Mouse (Mus musculus) gastrocnemius, adult 2 months (tissue): Measurements from ENCODE around the gene Tpcn2. TPM values are rescaled to one million over a fixed set of nuclear protein-coding genes. Genes with fewer than 3 reads are reported as not detected.

Source experiments
- DNase-seq: peaks from one replicate; pipeline ENCODE4 v3.0.0; 2022
- H3K27ac ChIP-seq: fragments of 200-600 bp; 2 replicates; pipeline ENCODE4 v1.8.1; 2022; ENCODE audit warnings: mild to moderate bottlenecking
- H3K4me3 ChIP-seq: fragments of 200-600 bp; 2 replicates; pipeline ENCODE4 v1.8.1; 2022; ENCODE audit warnings: mild to moderate bottlenecking, moderate library complexity
- CTCF ChIP-seq: fragments of 200-600 bp; IDR thresholded peaks from 2 replicates; pipeline ENCODE4 v1.8.1; 2022; ENCODE audit warnings: antibody characterized with exemption, mild to moderate bottlenecking, moderate library complexity
- intact Hi-C: fragments of 180-260 bp; cut with DNase I; formaldehyde crosslinking; loops from one replicate; pipeline ENCODE4 v1.15.1; 2025
- total RNA-seq, 2 experiments: library from RNA; stranded (reverse); gene quantifications; 2 replicates each; pipeline ENCODE4 v1.2.3; 2021

Gene Tpcn2
- total RNA-seq, 2 experiments from 2014 or later: 1.4 to 1.5 TPM

GRCm38 (mm10) chr7:145181376-145182034, 102.3 kb downstream of the Tpcn2 start:
- intact Hi-C loops: no loop called here
- H3K27ac ChIP-seq: no peak overlapping the region
- DNase-seq: no peak
- TF ChIP-seq CTCF: no peak
- no peak overlapping the region for H3K4me3 ChIP-seq

GRCm38 (mm10) chr7:145179691-145180091, 104.1 kb downstream of the Tpcn2 start:
- intact Hi-C loops: no loop called here
- no peak overlapping the region for H3K27ac ChIP-seq

GRCm38 (mm10) chr7:145176750-145177589, 106.8 kb downstream of the Tpcn2 start:
- Histone ChIP-seq H3K4me3 (no peak overlapping the region), H3K27ac (no peak overlapping the region)
- DNase-seq: no peak
- no peak for TF ChIP-seq CTCF
- intact Hi-C loops: no loop called here

More at GRCm38 (mm10) chr7:145179691-145180091, 104.1 kb downstream of the Tpcn2 start:
- no peak overlapping the region for H3K4me3 ChIP-seq
- no peak for TF ChIP-seq CTCF
- DNase-seq: no peak

- no peak for TF ChIP-seq CTCF
- DNase-seq: no peak
- intact Hi-C loops: no loop called here
- no peak overlapping the region for H3K4me3 ChIP-seq
- H3K27ac ChIP-seq: no peak overlapping the region
Observed at GRCm38 (mm10) chr7:145173563-145173962, 110.2 kb downstream of the Tpcn2 start.

GRCm38 (mm10) chr7:145173116-145173515, 110.7 kb downstream of the Tpcn2 start:
- TF ChIP-seq CTCF: no peak
- no peak for DNase-seq
- no peak overlapping the region for H3K4me3 ChIP-seq
- intact Hi-C loops: no loop called here
- no peak overlapping the region for H3K27ac ChIP-seq

GRCm38 (mm10) chr7:145169703-145170102, 114.1 kb downstream of the Tpcn2 start:
- H3K4me3 ChIP-seq: no peak overlapping the region
- DNase-seq: no peak
- intact Hi-C loops: no loop called here
- no peak overlapping the region for H3K27ac ChIP-seq
- no peak for TF ChIP-seq CTCF

GRCm38 (mm10) chr7:145159283-145160240, 124.2 kb downstream of the Tpcn2 start:
- Histone ChIP-seq H3K4me3 (no peak overlapping the region), H3K27ac (no peak overlapping the region)
- TF ChIP-seq CTCF: no peak
- DNase-seq: no peak
- intact Hi-C loops: no loop called here

- Histone ChIP-seq H3K27ac (no peak overlapping the region), H3K4me3 (no peak overlapping the region)
- intact Hi-C loops: no loop called here
- DNase-seq: no peak
- no peak for TF ChIP-seq CTCF
Observed at GRCm38 (mm10) chr7:145155666-145156065, 128.1 kb downstream of the Tpcn2 start.

- intact Hi-C loops: no loop called here
- no peak for TF ChIP-seq CTCF
- Histone ChIP-seq H3K4me3 (no peak overlapping the region), H3K27ac (no peak overlapping the region)
- no peak for DNase-seq
Observed at GRCm38 (mm10) chr7:145154066-145154465, 129.7 kb downstream of the Tpcn2 start.

- no peak for DNase-seq
- no peak overlapping the region for H3K27ac ChIP-seq
- no peak for TF ChIP-seq CTCF
- H3K4me3 ChIP-seq: no peak overlapping the region
- intact Hi-C loops: no loop called here
Observed at GRCm38 (mm10) chr7:145151845-145152244, 132.0 kb downstream of the Tpcn2 start.

GRCm38 (mm10) chr7:145148902-145149301, 134.9 kb downstream of the Tpcn2 start:
- intact Hi-C loops: no loop called here
- Histone ChIP-seq H3K27ac (no peak overlapping the region), H3K4me3 (no peak overlapping the region)
- TF ChIP-seq CTCF: no peak
- no peak for DNase-seq

GRCm38 (mm10) chr7:145147973-145148698, 135.7 kb downstream of the Tpcn2 start:
- TF ChIP-seq CTCF: no peak
- H3K27ac ChIP-seq: no peak overlapping the region
- intact Hi-C loops: no loop called here
- no peak for DNase-seq
- no peak overlapping the region for H3K4me3 ChIP-seq
